Mouse (Mus musculus): Measurements from ENCODE around the gene Lrrc73. TPM values are rescaled to one million over a fixed set of nuclear protein-coding genes. Genes with fewer than 3 reads are reported as not detected.

Gene Lrrc73
- total RNA-seq (2022), result under 1 TPM in 2 of 4 experiments, not detected in 2; 0.12 to 0.14 TPM

GRCm38 (mm10) chr17:46253452-46254084 is at the start of gene Lrrc73:
TSS of gene Lrrc73 (plus strand) at chr17:46253531.
- peak; percentile 87 for DNase-seq (ENCODE audit: low spot score)

GRCm38 (mm10) chr17:46206676-46207075 is 46.7 kb upstream of the Lrrc73 start:
- no peak for DNase-seq (ENCODE audit: low spot score)

DNA sequence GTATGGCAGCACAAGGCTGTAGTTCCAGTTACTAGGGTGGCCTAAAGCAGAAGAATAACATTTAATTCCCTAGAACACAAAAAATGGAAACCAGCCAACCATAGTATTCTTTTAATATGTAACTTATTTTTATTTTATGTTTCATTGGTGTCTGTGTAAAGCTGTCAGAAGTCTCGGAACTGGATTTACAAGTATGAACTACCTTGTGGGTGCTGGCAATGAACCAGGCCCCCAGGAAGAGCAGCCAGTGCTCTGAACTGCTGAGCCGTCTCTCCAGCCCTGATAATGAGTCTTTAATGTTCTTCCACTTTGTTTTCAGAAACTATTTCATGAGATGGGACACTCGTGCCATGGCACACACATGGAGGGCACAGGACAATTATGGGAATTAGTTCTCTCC is 42.8 kb upstream of the Lrrc73 start:
- no peak for DNase-seq (ENCODE audit: low spot score)

GRCm38 (mm10) chr17:46221601-46222000 is 31.7 kb upstream of the Lrrc73 start:
- DNase-seq (ENCODE audit: low spot score), result no peak

DNA sequence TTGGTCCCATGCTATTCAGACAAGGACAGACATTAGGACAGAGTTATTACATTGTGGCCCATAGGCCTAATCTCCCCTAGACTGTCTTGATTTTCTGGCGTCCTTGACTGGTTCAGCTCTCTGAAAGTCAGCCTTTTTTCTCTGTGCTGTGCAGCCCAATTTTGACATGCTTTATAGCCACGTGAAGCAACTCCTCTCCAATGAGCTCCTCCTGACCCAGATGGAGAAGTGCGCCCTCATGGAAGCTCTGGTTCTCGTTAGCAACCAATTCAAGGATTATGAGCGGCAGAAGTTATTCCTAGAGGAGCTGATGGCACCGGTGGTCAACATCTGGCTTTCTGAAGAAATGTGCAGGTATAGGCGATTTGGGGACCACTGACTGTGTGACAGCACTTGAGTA is 25.8 kb upstream of the Lrrc73 start:
- DNase-seq (ENCODE audit: low spot score), result no peak

DNA sequence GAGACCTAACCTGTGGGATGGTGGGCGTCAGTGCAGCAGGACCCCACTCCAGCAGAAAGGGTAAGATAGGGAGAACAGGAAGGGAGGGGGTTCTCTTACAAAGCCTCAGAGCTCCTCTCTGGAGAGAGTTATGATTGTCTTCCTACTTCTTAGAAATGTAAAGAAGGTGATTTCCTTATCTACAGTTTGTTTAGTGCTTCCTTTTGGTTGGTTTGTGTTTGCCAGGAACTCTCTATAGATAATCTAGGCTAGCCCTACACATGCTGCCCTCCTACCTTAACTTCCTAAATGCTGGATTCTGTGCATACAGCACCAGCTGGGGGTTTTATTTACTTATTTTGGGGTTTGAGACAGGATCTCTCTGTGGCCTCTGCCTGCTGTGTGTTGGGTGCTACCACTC is 17.3 kb upstream of the Lrrc73 start:
- DNase-seq (ENCODE audit: low spot score), result no peak

GRCm38 (mm10) chr17:46237079-46237478 is 16.3 kb upstream of the Lrrc73 start:
- DNase-seq (ENCODE audit: low spot score), result no peak

DNA sequence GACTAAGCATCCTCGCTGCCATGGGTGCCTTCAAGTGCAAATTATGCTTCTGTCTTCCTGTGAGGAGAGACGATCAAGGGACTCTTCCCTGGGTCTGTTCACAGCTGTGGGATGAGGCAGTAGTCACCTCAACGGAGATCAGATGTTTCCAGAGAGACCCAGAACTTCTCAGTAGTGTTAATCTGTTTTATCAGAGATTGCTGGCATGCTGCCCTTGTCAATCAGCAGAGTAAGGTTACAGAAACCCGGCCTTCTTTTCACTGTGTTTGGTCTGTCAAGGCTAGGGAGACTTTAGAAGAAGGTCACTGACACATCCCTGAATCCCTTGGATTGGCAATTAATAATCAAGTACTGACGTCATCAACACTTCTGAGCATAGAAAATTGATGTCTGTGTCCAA is 15.9 kb upstream of the Lrrc73 start:
- no peak for DNase-seq (ENCODE audit: low spot score)

DNA sequence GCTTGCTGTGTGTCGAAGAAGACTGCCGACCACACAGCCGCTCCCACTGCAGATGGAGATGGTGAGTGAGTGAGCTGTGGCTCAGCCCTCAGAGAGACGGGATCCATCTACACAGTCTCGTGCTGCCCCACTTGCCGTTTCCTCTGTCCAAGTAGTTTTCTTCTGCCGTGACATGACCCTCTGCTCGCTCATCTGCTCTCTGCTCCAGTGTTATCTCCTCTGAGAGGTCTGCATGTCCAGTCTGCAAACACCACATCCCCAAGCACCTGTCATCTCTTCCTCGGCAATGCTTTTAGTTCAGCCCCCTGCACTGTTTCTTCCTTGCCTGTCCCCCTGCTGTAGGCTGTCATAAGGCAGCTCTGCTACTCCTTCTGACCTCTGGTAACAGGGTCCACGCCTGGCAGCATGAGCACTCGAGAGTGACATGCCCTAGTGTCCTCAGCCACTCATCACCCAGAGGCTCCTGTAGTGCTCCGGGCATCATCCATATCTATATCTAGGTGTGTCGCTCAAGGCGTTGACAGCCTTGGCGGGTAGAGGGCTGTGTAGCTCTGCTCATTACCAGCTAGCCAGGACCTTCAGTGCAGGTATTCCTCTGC is 13.7 kb upstream of the Lrrc73 start:
- DNase-seq (ENCODE audit: low spot score), result no peak

DNA sequence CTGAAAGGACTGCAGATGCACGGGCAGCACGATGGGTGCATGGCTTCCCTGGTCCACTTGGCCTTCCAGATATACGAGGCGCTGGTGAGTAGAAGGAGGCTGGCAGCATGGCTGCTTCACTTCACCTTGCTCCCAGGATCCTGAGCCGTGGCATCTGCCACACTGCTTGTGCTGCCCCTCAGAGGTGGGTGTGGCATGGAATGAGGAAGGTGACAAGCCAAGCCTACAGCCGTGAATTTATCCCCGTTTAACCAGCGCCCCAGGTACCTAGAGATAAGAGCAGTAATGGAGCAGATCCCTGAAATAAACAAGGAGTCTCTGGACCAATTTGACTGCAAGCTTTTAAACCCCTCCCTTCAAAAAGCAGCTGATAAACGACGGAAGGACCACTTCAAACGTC is 11.9 kb upstream of the Lrrc73 start:
- DNase-seq (ENCODE audit: low spot score), result no peak

GRCm38 (mm10) chr17:46242274-46242673 is 11.1 kb upstream of the Lrrc73 start:
- no peak for DNase-seq (ENCODE audit: low spot score)

- no peak for DNase-seq (ENCODE audit: low spot score)
Measured at GRCm38 (mm10) chr17:46242993-46243392, 10.3 kb upstream of the Lrrc73 start.

- DNase-seq (ENCODE audit: low spot score), result no peak
Measured at GRCm38 (mm10) chr17:46243624-46244023, 9.7 kb upstream of the Lrrc73 start.

- no peak for DNase-seq (ENCODE audit: low spot score)
Measured at GRCm38 (mm10) chr17:46244579-46244978, 8.8 kb upstream of the Lrrc73 start.

- peak; percentile 97 for DNase-seq (ENCODE audit: low spot score)
Measured at GRCm38 (mm10) chr17:46247512-46248188, 5.7 kb upstream of the Lrrc73 start, which contains the start of the genes Polr1c and Yipf3. TSS of gene Polr1c (minus strand) at chr17:46248054. TSS of gene Yipf3 (plus strand) at chr17:46248080.

GRCm38 (mm10) chr17:46248189-46248522 is 5.2 kb upstream of the Lrrc73 start:
- no peak for DNase-seq (ENCODE audit: low spot score)

- DNase-seq (ENCODE audit: low spot score), result no peak
Measured at GRCm38 (mm10) chr17:46251174-46251573, 2.2 kb upstream of the Lrrc73 start.

GRCm38 (mm10) chr17:46252571-46253451 is 520 bp upstream of the Lrrc73 start:
- no peak for DNase-seq (ENCODE audit: low spot score)

DNA sequence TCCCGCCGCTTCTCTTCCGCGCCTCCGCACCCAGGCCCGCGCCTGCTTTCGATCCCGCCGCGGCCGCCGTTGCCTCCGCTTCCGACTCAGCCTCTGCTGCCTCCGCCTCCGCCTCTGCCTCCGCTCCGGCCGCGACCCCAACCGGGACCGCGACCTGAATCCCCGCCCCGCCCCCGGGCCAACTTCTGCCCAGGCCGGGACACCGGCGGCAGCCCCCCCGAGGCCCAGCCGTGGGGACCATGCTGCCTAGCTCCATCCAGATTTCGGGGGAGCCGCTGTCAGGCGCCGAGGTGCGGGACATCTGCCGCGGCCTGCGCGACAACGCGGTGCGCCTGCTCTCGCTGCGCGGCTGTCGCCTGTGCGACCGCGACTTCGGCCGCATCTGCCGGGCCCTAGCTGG is 775 bp downstream of the Lrrc73 start:
- no peak for DNase-seq (ENCODE audit: low spot score)

- DNase-seq (ENCODE audit: low spot score), result no peak
Measured at GRCm38 (mm10) chr17:46255147-46255546, 1.8 kb downstream of the Lrrc73 start.

DNA sequence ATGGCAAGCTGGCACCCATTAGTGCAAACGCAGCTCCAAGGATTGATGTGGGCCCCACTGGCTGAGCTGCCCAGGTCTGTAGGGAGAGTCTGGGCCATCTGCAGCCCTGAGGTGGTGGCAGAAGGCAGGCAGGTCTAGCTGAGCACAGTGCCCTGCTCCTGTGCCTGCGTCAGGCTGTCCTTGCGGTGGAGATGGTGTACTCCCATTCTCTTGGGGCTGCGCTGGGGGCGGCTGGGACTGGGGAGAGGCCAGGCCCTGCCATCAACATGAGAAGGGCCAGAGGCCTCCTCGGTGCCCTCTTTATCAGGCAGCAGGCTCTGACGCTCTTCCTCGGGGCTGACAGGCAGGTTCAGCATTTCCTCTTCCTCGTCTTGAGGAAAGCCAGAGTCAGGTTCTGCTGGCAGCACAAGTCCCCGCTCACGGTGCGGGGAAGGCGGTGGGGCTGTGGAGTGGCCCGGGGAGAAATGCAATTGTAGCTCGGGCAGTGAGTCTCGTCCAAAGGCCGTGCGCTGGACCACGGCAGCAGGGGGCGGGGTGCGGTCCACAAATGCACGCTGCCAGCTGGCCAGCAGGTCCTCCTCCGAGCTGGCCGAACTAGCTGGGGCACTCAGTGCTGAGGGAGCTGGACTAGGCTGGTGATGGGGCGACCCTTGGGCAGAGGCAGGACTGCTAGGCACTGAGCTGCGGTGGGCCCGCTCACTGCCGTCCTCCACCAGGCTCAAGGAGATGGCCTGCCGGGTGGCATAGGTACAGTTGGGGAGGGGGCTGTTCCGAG is 5.1 kb downstream of the Lrrc73 start:
- DNase-seq (ENCODE audit: low spot score), result no peak
